In the genomic region with DNA sequence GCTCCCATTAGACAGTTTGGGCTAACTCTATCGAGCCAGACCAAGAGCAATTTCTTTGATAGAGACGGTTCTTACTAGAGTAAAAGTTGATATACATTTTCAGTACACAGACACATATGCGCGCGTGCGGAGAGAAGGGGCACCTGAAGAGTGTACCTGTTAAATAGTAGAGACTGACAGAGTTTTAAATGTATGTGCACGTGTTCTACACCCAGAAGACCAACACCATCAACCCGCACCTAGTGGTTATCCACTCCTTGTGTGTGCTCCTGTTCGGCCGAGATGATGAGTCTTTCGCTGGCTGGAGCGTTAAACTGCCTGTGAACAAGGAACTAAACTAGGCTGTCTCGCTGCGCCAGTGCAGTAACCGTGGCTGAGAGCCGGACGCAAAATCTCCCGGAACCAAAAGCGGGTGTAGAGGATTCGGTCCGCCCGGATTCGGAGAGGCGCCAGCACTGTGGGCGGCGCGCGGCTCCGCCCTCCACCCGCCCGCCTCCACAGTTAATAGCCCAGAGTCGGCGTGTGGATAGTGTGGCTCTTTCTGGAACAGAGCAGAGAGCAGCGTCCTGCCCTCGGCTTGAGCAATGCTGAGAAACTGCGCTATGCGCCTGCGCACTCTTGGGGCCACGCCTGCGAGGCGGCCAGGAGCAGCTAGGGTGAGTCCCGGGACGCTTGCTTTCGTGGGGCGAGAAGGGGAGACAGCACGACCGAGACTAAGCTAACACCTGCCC, we compare ENCODE assay signal across 8 mouse cellular contexts. TPM values are rescaled to one million over a fixed set of nuclear protein-coding genes. Genes with fewer than 3 reads are reported as not detected.
DNase-seq lines count a peak whose midpoint lies in the region; ATAC-seq and TF ChIP-seq lines count a peak whose summit lies in the region.

A gene (plus strand): TSS at position 457 of the 731 bp plus-strand sequence.

- DNase-seq in A20 (ENCODE audit: low read depth, low spot score), result peak; percentile 94
- DNase-seq in heart, adult 9 months (ENCODE audit: low spot score in 2 of 2), result peak; percentile 97
- peak; percentile 82 to 85 for DNase-seq in monocyte, adult 2 months (ENCODE audit: low read depth in 1 of 2, low spot score in 2 of 2)
- peak; percentile 87 to 89 for DNase-seq in spleen, postnatal 36 days (ENCODE audit: low spot score in 2 of 2)

- H3K27me3 ChIP-seq in kidney, embryonic 14.5 days (ENCODE audit: control insufficient read depth, insufficient read depth, low read length), result no peaks in the 10 kb centered on the region
- H3K27me3 ChIP-seq in limb, embryonic 15.5 days, result no peaks in the 10 kb centered on the region

- H3K4me3 ChIP-seq in bone marrow macrophage, adult 2 months (ENCODE audit: insufficient read depth, low read length), result peak within 1 kb of the TSS; percentile 79
- peak within 1 kb of the TSS; percentile 74 for H3K4me3 ChIP-seq in embryonic fibroblast, embryonic 13.5 days (ENCODE audit: insufficient read depth, low read length)
- peak within 1 kb of the TSS; percentile 60 for H3K4me3 ChIP-seq in kidney, embryonic 14.5 days (ENCODE audit: low read length)
- H3K4me3 ChIP-seq in limb, embryonic 15.5 days, result peak within 1 kb of the TSS; percentile 62

- peak within 1 kb of the TSS; percentile 63 for H3K4me2 ChIP-seq in kidney, embryonic 14.5 days (replicated peaks; ENCODE audit: low read depth, low read length)
- peak within 1 kb of the TSS; percentile 67 for H3K4me2 ChIP-seq in limb, embryonic 15.5 days

- WGBS in kidney, embryonic 14.5 days, result 2% methylated on average over 47 of the region's 47 CpGs
- 1% methylated on average over 47 of the region's 47 CpGs for WGBS in limb, embryonic 15.5 days

- H3K9me3 ChIP-seq in kidney, embryonic 14.5 days (ENCODE audit: control insufficient read depth, low read length), result no peaks in the 10 kb centered on the region
- no peaks in the 10 kb centered on the region for H3K9me3 ChIP-seq in limb, embryonic 15.5 days

- peak within 1 kb of the TSS; percentile 47 for H3K27ac ChIP-seq in bone marrow macrophage, adult 2 months (ENCODE audit: insufficient read depth, low read depth, low read length)
- H3K27ac ChIP-seq in embryonic fibroblast, embryonic 13.5 days (ENCODE audit: insufficient read depth, low read length), result peak within 1 kb of the TSS; percentile 66
- H3K27ac ChIP-seq in kidney, embryonic 14.5 days (ENCODE audit: low read depth, low read length), result peak within 1 kb of the TSS; percentile 55
- peak within 1 kb of the TSS; percentile 88 for H3K27ac ChIP-seq in limb, embryonic 15.5 days

- peak; percentile 100 for ATAC-seq in kidney, embryonic 14.5 days (ENCODE audit: low FRiP score, low TSS enrichment)
- peak; percentile 99 for ATAC-seq in limb, embryonic 15.5 days (ENCODE audit: insufficient number of reproducible peaks, low FRiP score, low TSS enrichment, low read depth)

- TF ChIP-seq POLR2A in bone marrow macrophage, adult 2 months (IDR thresholded peaks at IDR 0.05; ENCODE audit: borderline replicate concordance, low read depth, low read length), result 0 out of 2 replicates have a peak, but pooled peaks have one; percentile 44
- TF ChIP-seq POLR2A in embryonic fibroblast, embryonic 13.5 days (IDR thresholded peaks at IDR 0.05; ENCODE audit: low read depth, low read length), result peak; percentile 94

- H3K4me1 ChIP-seq in bone marrow macrophage, adult 2 months (ENCODE audit: control insufficient read depth, insufficient read depth, low read length), result peaks cover 9% of the 10 kb centered on the region
- H3K4me1 ChIP-seq in embryonic fibroblast, embryonic 13.5 days (ENCODE audit: control insufficient read depth, insufficient read depth, low read length), result no peaks in the 10 kb centered on the region
- H3K4me1 ChIP-seq in kidney, embryonic 14.5 days (ENCODE audit: control insufficient read depth, insufficient read depth, low read length), result 0 out of 2 replicates have a peak, but pooled peaks cover 2% of the 10 kb centered on the region
- H3K4me1 ChIP-seq in limb, embryonic 15.5 days, result peaks cover 7% of the 10 kb centered on the region; the same call in 1 of the 2 replicates

- no peak for TF ChIP-seq CTCF in bone marrow macrophage, adult 2 months (IDR thresholded peaks at IDR 0.05; ENCODE audit: low read depth, low read length)
- TF ChIP-seq CTCF in embryonic fibroblast, embryonic 13.5 days (IDR thresholded peaks at IDR 0.05; ENCODE audit: borderline replicate concordance, insufficient read depth, low read length), result no peak

- peak within 1 kb of the TSS; percentile 53 for H3K9ac ChIP-seq in kidney, embryonic 14.5 days (ENCODE audit: low read depth, low read length)
- peak within 1 kb of the TSS; percentile 50 for H3K9ac ChIP-seq in limb, embryonic 15.5 days

- H3K36me3 ChIP-seq in kidney, embryonic 14.5 days (ENCODE audit: control insufficient read depth, insufficient read depth, low read length), result no peaks in the 10 kb centered on the region
- no peaks in the 10 kb centered on the region for H3K36me3 ChIP-seq in limb, embryonic 15.5 days

RNA-seq across cellular contexts. Expression of the gene that starts here (rescaled TPM):
- 3.8 and 4.1 TPM in 2 replicates for polyA plus RNA-seq in bone marrow macrophage, adult 2 months (2012; ENCODE audit: insufficient read depth, insufficient read length, missing spikeins)
- 9.6 and 10.6 TPM in 2 replicates for polyA plus RNA-seq in embryonic fibroblast, embryonic 13.5 days (2011; ENCODE audit: insufficient read length, low read depth, missing spikeins)
- polyA plus RNA-seq in kidney, embryonic 14.5 days (2014; fragmentation: Nextera tagmentation; extraction: Ambion mirVana), result 10.2 and 12.0 TPM in 2 replicates
- polyA plus RNA-seq in limb, embryonic 15.5 days (2015; fragmentation: Nextera tagmentation; extraction: Ambion mirVana), result 10.6 and 10.8 TPM in 2 replicates

Comparison
In these comparisons a context has a peak if more than half of its experiments do, and no peak if none do; other contexts are left out.
1. Peak in every context shown above with its lines: DNase-seq, ATAC-seq, H3K4me3 ChIP-seq and H3K27ac ChIP-seq.